Mouse (Mus musculus) right cerebral cortex, postnatal 4 days (tissue): ENCODE results near the gene Tceal1.
A peak's percentile ranks its signal among the peaks of the same experiment; 100 is the strongest.
"Not testable (repeated sequence)": the region's sequence is repeated elsewhere in the genome, so short reads cannot be mapped to it uniquely, and the experiment has no call there.

Experiments
- DNase-seq: peaks from one replicate; pipeline ENCODE4 v3.0.0-alpha.2; 2022

The Tceal1 gene

DNA sequence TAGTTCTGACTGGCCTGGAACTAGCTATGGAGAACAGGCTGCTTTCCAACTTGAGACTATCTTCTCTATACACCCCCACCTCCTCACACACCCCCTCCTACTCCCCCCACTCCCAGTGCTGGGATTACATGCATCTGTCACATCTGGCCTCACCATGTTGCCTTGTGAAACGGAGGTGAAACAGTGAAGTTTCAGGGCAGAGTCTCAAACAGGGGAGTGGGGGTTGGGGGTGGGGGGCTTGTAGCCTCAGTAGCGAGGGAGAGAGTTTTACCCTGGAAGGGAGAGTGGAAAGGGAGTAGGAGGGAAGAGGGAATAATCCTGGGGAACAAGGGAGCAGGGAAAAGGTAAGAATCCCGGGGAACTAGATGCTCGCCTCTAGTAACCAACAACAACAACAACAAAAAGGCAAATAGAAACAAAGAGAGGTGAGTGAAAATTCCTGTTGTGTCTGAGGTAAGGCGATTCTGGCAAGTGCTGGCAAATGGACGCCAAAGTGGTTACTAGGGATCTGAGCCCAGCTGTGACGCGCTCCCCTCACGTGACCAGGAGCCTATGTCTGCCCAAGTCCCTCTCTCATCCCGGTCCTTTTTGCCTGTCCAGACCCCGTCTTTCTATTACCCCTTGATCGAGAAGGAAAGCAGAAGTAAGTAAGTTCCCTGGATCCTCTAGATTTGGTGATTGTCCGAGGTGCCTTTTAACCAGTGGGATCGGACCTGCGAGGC is at the start of gene Tceal1:
Tceal1 (plus strand) TSS at position 537 of the 722 bp plus-strand sequence.
- peak; percentile 67 for DNase-seq

DNA sequence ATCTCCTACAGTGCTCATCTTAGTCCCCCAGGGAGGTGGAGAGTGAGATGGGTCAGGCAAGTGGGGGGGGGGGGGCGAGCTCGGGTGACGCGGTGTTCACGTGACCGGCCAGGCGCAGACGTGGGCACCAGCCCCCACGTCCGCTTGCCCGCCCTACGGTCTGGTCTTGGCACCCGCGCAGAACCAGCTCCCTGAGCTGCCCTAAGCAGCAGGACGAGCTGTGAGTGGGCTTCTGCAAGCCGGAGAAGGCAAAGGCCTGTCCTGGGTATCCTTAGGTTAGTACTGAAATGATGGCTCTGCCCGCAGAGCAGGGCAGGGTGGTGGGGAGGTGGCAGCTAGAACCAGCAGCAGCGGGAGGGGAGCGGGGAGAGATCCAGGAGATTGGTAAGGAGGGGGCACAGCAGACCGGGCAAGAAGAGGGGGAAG is 41.5 kb upstream of the Tceal1 start:
- DNase-seq, result peak; percentile 48

DNA sequence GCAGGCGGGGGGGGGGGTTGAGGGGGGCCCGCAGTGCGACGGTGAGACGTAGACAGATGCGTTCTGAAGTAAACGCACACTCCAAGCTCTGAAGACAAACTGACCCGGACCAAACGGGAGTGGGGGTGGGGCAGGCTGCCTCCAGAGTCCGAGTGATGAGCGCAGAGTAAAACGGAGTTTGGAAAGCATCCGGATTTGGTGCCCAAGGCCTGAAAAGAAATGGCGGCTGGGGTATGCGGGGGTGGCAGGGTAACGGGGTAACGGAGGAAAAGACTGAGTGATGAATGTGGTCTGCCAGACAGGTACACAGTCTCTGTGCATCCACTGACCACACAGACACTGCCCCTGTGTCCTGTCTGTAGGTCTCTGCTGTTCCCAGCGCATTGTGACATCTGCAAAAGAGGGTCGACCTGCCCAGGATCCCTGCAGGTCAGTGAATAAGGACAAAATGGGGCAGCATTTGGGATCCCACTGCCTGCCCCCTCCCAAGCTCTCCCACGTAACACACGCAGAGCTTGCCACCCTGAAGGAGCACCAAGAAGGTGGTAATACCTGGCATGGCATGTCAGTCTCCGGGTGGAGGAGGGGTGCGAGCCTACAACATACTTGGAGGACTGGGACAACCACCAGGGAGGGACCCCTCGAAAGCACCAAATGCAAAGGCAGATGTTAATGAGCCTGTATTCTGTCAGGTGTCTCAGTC is 40.9 kb upstream of the Tceal1 start:
- peak; percentile 25 for DNase-seq

DNA sequence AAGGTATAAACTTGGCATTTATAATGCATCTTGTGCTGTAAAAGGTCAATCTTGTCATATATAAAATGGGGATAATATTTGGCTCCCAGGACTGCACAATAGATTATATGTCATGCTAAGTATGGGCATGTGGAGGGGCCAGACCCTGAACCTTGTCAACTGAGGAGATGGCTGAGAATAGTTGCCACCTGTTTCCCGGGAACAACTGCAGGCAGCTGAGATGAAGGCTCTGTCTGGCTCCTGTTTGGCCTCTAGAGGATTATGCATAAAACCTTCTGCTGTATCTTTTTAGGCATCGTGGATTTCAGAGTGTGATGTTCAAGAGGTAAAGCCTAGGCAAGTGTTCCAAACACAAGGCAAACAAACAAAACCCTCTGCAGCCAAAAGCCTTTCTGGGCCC is 39.0 kb upstream of the Tceal1 start:
- no peak for DNase-seq

DNA sequence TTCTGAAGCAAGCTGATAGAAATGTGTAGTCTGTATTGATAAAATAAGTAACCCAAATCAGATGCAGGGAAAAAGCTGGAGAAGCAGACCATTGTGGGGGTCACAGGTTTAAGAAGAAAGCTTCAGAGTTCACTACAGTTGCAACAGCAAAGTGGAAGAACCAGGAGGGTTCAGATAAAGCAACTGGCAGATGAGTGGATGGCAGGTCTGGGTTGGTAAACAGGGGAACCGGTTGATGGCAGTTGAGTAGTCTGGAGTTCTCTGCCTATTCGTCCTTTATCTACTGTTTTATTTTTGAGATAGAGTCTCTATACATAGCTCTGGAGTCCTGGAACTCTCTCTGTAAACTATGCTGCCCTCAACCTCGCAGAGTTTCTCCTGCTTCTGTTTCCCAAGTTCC is 26.8 kb upstream of the Tceal1 start:
- DNase-seq, result no peak

DNA sequence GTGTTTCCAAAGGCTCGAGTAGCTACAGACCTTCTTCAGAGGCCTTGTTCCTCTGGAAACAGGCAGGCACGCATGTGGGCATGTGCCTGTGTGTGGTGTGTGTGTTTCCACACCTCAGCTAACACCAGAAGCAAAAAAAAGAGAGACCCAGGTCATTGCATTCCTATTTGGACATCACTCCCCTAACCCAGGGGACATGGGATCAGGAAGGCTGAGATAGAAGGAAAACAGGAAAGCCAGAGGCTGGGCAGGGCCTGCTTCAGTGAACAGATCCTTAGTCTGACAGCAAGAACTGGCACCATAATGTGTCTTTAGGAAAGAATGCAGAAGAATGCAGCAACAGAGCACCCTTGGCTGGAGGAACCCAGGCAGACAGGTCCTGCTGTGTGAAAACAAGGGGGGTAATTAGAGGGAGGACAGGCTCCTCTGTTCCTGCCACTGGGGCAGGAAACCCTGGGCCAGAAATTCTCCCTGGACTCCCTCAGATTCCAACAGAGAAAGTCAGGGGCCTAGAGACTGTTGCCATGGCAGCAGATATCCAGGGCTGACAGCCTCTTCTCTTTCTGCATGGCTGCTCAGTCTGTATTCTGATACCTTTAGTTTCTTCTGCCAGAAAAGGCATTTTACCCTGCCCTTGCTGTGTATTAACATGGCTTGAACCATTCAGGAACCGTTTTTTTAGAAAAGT is 16.0 kb upstream of the Tceal1 start:
- not testable (repeated sequence) for DNase-seq

DNA sequence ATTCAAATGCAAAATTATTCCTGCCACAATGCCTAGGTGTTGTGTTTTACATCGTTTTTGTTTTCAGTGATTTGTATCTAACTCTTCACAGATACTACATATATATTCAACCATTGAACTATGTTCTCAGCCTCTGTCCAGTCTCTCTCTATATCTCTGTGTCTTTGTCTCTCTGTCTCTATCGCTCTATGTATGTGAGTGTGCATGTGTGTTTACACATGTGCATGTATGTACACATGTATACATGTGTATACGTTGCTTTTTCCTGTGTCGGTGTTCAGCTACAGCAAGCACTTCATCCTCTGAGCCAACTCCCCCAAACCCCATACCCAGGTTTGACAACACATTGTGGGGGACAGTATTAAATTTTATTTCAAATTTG is 15.5 kb upstream of the Tceal1 start:
- DNase-seq, result no peak

DNA sequence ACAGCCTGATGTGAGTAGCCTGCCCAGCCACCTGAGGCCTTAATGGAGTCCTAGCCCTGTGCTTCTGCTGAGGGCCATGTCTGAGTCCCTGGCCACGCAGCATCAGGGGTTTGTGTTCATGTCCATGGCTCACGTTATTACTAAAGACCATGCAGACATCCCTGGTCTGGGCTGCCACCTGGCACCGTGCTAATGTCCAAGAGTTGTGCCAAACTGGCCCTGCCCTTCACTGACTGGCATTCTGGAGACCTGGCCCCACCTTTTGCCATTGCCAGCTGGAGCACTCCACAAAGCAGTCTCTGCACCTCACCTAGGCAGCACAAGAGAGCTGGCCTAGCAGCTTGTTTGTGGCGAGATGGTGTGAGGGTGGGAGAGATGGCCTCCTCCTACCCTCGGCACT is 14.6 kb upstream of the Tceal1 start:
- no peak for DNase-seq

DNA sequence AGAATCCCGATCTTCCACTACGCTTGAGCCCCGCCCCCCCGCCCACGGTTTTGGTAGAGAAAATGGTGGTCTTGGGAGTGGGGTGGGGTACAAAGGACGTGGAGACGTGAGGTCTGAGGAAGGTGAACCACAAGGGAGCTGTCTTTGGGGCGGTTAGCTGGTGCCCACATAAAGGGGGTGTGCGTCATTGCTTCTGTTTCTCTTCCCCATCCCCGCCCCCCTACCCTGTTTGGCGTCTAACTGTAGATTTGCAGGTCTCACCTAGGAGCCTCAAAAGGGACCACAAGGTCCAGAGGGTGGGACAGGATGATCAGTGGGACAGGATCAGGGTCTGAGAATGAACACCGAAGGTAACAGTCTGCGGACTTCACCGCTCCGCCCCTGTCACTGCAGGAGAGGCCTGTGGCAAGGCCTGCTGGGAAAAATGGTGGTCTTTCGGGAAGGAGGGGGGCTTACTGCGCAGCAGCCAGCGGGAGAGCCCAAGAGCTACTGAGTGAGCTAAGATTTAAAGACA is 443 bp downstream of the Tceal1 start:
- peak; percentile 55 for DNase-seq

DNA sequence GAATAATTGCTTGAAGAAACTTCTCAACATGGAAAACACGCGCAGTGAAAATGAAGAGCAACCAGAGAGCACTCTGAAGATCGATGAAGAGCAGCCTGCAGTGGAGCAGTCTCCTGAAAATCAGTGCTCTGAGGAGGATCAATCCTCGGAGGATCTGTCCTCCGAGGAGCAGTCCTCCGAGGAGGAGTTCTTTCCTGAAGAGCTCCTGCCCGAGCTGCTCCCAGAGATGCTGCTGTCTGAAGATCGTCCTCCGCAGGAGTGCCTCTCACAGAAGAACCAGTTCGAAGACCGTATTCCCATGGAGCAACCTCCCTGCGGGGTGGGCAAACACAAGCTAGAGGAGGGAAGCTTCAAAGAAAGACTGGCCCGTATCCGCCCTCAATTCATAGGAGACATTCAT is 1.0 kb downstream of the Tceal1 start:
- no peak for DNase-seq

DNA sequence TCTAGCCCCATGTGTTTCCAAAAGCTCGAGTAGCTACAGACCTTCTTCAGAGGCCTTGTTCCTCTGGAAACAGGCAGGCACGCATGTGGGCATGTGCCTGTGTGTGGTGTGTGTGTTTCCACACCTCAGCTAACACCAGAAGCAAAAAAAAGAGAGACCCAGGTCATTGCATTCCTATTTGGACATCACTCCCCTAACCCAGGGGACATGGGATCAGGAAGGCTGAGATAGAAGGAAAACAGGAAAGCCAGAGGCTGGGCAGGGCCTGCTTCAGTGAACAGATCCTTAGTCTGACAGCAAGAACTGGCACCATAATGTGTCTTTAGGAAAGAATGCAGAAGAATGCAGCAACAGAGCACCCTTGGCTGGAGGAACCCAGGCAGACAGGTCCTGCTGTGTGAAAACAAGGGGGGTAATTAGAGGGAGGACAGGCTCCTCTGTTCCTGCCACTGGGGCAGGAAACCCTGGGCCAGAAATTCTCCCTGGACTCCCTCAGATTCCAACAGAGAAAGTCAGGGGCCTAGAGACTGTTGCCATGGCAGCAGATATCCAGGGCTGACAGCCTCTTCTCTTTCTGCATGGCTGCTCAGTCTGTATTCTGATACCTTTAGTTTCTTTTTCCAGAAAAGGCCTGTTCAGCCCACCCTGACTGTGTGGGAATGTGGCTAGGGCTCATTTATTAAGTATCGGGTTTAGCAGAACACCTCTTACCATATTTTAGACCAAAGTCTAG is 7.1 kb downstream of the Tceal1 start:
- not testable (repeated sequence) for DNase-seq

DNA sequence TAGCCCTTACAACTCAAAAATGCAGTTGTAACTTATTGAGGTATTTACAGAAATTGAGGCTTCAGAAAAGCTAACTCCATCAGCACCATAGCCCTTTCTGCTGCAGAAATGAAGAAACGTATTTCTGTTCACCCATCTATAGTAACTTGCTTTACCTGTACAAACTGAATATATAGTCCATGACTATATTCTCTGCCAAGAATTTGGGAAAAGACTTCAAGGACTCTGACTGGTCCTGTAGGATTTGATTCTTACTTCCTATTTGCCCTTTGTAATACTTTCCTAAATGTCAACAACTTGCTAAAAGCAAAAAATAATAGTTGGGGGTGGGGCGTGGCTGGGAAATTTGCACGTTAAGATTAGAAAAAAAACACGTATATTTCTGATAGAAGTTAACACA is 24.2 kb downstream of the Tceal1 start:
- DNase-seq, result no peak

DNA sequence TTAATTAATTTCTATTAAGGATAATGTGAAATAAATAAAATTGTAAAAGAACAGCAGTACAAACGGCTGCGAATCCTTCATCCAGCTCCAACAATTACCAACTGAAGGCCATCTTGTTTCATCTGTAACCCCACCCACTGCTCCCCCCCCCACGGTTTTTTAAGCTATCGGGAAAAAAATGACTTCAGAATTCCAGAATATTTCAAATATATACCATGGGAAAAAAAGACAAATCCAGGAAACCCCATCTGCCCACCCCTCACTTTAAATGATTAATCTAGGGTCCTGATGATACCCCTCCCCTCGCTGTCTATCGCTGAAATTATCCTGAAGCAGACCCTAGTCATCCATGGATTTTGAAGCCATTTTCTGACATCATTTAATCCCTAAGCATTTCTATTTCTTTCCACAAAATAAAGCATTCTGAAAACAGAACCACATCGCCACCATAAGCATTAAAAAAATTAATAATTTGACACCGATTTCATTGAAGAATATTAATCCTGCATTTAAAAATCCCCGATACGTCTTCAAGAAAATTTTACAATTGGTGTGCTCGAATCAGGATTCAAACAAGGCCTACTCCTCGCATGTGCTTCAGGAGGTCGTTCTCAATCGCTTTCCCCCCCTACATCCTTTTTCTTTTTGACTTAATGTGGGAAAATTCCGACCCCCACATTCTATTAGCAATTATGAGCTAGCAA is 32.5 kb downstream of the Tceal1 start:
- peak; percentile 6 for DNase-seq

DNA sequence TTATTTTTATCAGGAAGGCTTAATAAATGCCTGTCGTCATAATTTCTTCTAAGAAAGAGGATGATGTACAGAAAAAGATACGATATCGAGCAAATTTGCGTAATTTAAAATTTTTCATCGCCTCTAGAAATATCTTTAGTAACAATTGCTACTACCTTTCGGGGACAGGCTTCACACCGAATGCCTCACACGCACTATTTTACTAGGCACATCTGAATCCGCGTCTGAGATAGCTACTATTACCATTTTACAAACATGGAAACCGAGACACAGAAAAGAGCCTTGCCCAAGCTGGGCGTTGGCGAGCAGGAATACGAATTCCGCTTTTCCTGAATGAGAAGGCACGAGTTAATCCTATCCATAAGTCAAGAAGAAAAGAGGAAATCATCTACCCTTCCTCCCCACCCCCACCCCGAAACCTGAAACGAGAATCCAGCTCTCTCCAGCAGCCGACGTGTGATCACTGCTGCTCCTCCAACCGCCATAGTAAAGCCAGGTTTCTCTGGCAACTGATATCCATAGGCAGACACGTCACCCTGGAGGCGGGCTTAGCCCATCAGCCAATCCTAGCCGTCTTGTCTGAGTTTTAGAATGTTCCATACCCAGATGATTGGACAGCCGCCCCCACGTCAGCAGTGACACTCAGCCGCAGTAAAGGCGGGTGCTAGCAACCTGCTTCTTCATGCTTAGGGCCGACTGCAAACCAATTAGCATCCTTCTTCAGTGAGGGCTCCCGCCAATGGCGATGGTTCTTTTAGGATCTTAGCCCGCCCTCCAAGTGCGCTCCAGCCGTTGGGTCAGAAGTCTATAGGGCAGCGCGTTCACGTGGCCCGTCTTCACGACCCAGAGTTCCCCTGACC is 33.2 kb downstream of the Tceal1 start:
- peak; percentile 79 for DNase-seq

DNA sequence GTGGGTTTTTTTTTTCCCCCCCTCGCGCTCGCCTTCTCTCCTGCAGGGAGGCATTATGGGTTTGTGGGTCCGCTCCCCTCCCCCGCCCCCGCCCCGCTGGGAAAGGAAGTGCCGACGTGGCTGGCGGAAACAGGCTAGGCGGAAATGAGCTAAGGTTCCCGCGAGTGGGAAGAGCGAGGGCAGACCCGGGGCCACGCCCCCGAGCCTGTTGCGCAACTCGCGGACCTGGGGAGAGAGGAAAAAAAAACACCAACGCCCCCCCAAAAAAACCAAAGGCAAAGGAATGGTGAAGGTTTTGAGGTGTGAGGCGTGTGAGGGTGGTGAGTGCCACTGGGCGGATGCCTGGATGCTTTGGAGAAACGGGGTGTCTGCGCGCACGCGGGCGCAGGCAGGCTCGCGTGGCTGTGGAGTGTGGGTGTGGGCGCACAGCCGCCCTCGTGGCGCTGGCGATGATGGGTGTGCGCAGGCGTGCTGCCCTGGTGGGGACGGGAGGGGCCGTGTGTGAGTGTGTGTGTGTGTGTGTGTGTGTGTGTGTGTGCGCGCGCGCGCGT is 33.9 kb downstream of the Tceal1 start:
- DNase-seq, result peak; percentile 79

DNA sequence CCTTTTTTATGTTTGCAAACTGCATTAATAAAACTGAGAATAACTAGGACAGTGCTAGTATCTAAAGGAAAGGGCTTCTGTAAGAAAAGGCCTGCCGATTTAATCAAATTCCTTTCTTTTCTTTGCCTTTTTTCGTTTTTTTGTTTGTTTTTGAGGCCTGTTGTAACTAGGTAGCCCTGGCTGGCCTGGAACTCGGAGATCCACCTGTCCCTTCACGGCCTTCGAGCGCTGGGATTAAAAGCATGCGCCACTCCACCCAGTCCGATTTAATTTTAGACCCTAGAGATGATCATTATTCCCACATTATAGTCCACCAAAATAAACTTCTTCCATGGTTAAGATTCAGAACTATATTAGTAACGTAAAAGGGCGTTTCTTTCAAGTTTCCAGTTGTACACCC is 34.5 kb downstream of the Tceal1 start:
- DNase-seq, result peak; percentile 5

DNA sequence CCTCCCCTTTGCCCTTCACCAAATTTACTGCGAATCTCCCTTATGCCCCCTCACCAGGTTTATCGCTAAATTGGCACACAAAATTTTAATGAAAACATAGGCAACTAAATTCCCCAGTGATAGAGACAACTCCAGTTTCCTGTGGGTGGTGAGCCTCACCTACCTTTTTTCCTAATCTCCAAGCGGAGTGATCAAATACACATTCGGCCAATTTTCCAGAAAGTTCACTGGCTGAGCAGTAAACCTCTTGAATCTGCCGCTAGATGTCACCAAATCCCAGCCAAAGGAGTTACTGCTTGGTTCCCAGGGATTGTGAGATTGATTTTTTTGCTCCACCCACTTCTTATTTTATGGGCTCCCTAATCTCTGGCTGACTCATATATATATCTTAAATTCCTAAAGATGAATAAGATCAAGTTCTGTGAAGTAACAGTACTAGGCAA is 34.9 kb downstream of the Tceal1 start:
- peak; percentile 28 for DNase-seq

DNA sequence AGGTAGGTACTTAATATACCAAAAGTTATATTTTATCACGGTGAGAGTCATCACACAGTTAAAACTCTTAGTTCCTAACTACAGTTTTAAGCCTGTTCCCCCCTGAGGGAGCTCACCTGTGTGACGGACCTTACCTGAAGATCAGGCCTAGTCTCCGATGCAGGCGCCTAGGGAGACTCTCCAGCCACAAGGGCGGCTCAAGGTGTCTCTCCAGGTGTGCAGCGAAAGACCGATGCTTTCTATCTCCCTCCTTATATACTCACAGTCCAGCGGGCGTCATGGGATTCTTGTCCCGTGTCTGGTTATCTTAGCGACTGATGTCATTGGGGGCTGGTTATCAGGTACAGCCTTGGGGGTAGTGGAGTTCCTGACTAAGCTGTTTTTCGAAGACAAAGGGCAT is 35.7 kb downstream of the Tceal1 start, which contains the start of gene Morf4l2:
Morf4l2 (minus strand) TSS at position 232 of the 400 bp plus-strand sequence.
- DNase-seq, result no peak

DNA sequence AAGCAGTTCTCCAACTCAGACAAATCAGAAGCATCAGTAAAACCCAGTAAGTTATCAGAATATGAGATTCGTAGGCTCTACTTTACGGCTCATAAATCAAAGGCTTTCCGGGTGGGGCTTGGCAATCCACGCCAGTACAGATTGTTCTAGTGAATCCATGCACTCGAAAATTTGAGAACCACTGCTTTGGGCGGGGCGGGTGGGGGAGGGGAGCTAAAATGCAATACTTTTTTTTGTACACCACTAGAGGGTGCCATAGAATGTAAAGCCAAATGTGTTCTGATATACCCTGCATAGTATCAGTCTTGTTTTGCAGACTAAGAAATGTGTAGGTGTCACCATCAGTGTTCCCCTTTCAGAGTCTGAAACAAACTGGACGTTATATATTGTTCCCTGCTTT is 36.9 kb downstream of the Tceal1 start:
- DNase-seq, result no peak

DNA sequence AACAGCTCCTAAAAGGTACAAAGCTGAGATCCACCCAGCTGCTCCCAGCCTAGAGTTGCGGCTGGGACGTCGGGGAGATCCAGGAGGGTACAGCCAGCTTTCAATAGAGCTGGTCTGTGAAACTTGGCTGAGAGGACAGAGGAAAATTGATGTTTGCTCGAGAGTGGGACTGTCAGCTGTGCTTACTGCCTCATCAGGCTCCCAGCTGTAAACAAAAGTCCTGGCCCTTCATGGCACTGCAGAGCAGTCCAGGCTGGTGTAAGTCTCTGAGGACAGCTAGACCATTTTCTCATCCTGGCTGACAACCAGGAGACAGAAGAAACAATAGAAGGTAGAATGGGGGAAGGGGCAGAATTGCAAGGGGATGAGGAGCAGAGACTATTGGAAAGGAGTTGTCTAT is 41.5 kb downstream of the Tceal1 start:
- DNase-seq, result no peak

DNA sequence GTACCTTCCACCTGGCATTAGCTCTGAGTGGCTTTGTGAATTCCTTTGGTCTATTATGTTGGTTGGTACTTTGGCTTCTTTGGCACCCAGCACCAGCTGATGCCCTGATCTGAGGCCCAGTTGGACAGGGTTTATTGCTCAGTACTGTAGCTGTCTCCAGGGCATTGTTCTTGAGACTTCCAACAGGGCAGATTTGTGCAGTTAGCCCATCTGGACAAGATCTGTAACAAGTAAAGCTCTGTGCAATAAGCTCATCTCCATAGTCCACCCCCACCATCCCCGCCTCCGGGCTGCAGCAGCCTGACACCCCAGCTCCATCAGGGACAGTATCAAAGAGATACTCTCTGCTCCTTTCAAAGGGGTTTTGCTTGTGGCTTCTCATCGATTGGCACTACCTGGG is 47.7 kb downstream of the Tceal1 start:
- DNase-seq, result no peak
